Mouse (Mus musculus) gastrocnemius, postnatal 4 days (tissue): ENCODE results near the gene Thsd4. TPM values are rescaled to one million over a fixed set of nuclear protein-coding genes. Genes with fewer than 3 reads are reported as not detected.

Experiments
- DNase-seq, 2 experiments: peaks; one replicate each; pipeline ENCODE4 v3.0.0; 2021 to 2022; ENCODE audit warnings: low spot score in 2 of 2, mixed read lengths in 2 of 2
- total RNA-seq, 2 experiments: library from RNA; stranded (reverse); gene quantifications; 2 replicates each; pipeline ENCODE4 v1.2.3; 2021

Gene Thsd4
- total RNA-seq, 2 experiments from 2014 or later = 23.5 to 27.4 TPM

GRCm38 (mm10) chr9:60089441-60089840 is 432.4 kb downstream of the Thsd4 start:
- no peak for DNase-seq

GRCm38 (mm10) chr9:60088101-60088500 is 433.7 kb downstream of the Thsd4 start:
- DNase-seq = peak in 1 of 2 experiments; percentile 16

- no peak for DNase-seq
Observed at GRCm38 (mm10) chr9:60082107-60082581, 439.7 kb downstream of the Thsd4 start.

- no peak for DNase-seq
Observed at GRCm38 (mm10) chr9:60077761-60078160, 444.1 kb downstream of the Thsd4 start.

- no peak for DNase-seq
Observed at GRCm38 (mm10) chr9:60076396-60076795, 445.4 kb downstream of the Thsd4 start.

- no peak for DNase-seq
Observed at GRCm38 (mm10) chr9:60071620-60072263, 450.1 kb downstream of the Thsd4 start.

GRCm38 (mm10) chr9:60067241-60067640 is 454.6 kb downstream of the Thsd4 start:
- no peak for DNase-seq

GRCm38 (mm10) chr9:60065184-60065583 is 456.7 kb downstream of the Thsd4 start:
- DNase-seq = no peak

- DNase-seq = no peak
Observed at GRCm38 (mm10) chr9:60063191-60063720, 458.6 kb downstream of the Thsd4 start.

GRCm38 (mm10) chr9:60056131-60056530 is 465.7 kb downstream of the Thsd4 start:
- no peak for DNase-seq

GRCm38 (mm10) chr9:60054951-60055350 is 466.9 kb downstream of the Thsd4 start:
- no peak for DNase-seq

- no peak for DNase-seq
Observed at GRCm38 (mm10) chr9:60053117-60053516, 468.7 kb downstream of the Thsd4 start.

GRCm38 (mm10) chr9:60052415-60052814 is 469.4 kb downstream of the Thsd4 start:
- DNase-seq = no peak

GRCm38 (mm10) chr9:60043175-60043574 is 478.7 kb downstream of the Thsd4 start:
- no peak for DNase-seq

GRCm38 (mm10) chr9:60034883-60035282 is 487.0 kb downstream of the Thsd4 start:
- DNase-seq = no peak

- no peak for DNase-seq
Observed at GRCm38 (mm10) chr9:60027234-60027633, 494.6 kb downstream of the Thsd4 start.

- DNase-seq = no peak
Observed at GRCm38 (mm10) chr9:60026795-60027194, 495.1 kb downstream of the Thsd4 start.

- no peak for DNase-seq
Observed at GRCm38 (mm10) chr9:60025919-60026318, 495.9 kb downstream of the Thsd4 start.

- DNase-seq = peak in 1 of 2 experiments; percentile 23
Observed at GRCm38 (mm10) chr9:60024971-60025370, 496.9 kb downstream of the Thsd4 start.

GRCm38 (mm10) chr9:60024545-60024944 is 497.3 kb downstream of the Thsd4 start:
- no peak for DNase-seq

GRCm38 (mm10) chr9:60022331-60022730 is 499.5 kb downstream of the Thsd4 start:
- DNase-seq = no peak

- DNase-seq = no peak
Observed at GRCm38 (mm10) chr9:60020444-60020843, 501.4 kb downstream of the Thsd4 start.

- no peak for DNase-seq
Observed at GRCm38 (mm10) chr9:60010285-60010684, 511.6 kb downstream of the Thsd4 start.
